Mouse (Mus musculus) monocyte, adult 2 months (primary cell): ENCODE data around the gene Zfyve27.

Experiments used
- DNase-seq, 2 experiments: peaks; one replicate each; pipeline ENCODE4 v3.0.0; 2022; ENCODE audit warnings: low spot score in 2 of 2, low read depth in 1 of 2

Zfyve27 gene

DNA sequence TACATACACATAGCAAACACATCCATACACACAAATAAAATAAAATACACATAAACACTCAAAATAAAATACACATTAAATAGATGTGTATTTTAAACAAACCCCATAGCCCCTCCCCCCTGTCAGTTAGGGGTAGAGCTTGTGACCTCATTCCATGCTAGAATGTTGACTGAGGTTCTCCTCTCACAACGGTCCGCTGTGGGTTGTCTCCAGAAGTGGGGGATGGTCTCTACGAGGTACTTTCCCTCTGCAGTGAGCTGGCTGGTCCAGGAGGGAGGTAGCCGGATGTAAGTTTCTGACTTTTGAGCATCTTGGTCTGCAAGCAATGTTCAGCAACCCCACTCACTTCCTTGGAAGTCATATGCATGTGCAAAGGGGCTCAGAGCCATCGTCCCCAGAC, at the start of gene Zfyve27:
Gene Zfyve27, plus strand, starts transcription at position 188 of the 400 bp plus-strand sequence.
- no peak for DNase-seq

- no peak for DNase-seq
Measured at GRCm38 (mm10) chr19:42115783-42116335, 47.9 kb upstream of the Zfyve27 start.

- DNase-seq = no peak
Measured at GRCm38 (mm10) chr19:42118142-42118541, 45.6 kb upstream of the Zfyve27 start.

DNA sequence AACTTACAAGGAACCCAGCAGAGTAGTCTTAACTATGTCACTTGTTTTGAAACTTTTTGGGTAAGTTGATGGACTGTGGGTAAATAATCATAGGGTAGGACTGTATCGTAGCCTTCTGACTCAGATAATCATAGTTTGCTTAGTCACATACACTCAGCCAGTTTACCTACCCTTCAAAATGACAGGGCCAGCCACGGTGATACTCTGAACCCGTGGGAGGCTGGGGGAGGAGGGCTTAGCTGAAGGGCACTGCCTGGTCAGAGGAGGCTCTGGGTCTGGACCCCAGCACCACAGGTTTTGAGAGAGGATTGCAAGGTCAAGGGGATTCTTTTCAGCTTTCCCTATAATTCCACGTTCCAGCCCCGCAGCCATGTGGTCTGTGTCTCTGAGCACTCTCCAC, 45.2 kb upstream of the Zfyve27 start:
- DNase-seq = no peak

DNA sequence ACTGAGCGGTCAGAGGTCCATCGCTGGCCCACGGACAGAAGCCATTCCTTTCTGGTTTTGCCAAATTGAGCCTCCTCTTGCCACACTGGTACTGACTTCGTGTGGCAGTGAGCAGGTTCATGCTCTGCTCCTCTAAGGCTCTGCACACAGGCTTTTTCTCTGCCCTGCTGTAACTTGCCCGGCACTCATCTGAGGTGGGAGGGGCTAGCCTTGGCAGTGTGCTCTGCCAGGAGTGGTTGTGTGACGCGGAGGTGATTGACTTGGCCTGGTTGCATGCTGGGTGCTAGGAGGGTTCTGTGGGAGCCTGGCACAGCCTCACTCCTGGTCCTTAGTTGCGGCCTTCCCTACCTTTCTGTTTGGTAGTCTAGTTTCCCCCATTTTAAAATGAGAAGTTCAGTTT, 43.3 kb upstream of the Zfyve27 start:
- DNase-seq = no peak

DNA sequence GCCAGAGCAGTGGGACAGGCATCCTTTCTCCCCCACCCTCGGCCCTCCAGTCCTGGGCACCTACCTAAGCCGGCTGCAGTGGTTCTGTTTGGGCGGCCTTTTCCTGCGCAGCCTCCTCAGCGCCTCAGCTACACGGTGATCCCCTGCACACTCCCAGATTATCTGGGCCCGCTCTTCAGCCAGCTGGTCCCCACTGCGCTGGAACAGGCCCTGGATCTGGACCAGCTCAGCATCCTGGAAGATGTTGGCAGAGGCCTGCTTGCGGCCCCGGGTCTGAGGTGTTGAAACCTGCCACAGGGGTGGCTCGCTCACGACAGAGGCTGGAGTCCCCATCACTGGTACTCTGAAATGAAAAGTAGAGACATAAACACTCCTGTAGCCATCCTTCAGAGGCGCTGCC, 39.1 kb upstream of the Zfyve27 start:
- DNase-seq = no peak

GRCm38 (mm10) chr19:42125501-42126218, 38.1 kb upstream of the Zfyve27 start:
- DNase-seq = no peak

GRCm38 (mm10) chr19:42126219-42126605, 37.5 kb upstream of the Zfyve27 start:
- no peak for DNase-seq

GRCm38 (mm10) chr19:42127024-42127423, 36.7 kb upstream of the Zfyve27 start:
- DNase-seq = no peak

GRCm38 (mm10) chr19:42128052-42128740, 35.6 kb upstream of the Zfyve27 start:
- no peak for DNase-seq

GRCm38 (mm10) chr19:42128787-42129508, 34.8 kb upstream of the Zfyve27 start, which contains the start of gene Avpi1:
TSS of gene Avpi1 (minus strand) at chr19:42129059.
- peak; percentile 84 to 93 for DNase-seq

DNA sequence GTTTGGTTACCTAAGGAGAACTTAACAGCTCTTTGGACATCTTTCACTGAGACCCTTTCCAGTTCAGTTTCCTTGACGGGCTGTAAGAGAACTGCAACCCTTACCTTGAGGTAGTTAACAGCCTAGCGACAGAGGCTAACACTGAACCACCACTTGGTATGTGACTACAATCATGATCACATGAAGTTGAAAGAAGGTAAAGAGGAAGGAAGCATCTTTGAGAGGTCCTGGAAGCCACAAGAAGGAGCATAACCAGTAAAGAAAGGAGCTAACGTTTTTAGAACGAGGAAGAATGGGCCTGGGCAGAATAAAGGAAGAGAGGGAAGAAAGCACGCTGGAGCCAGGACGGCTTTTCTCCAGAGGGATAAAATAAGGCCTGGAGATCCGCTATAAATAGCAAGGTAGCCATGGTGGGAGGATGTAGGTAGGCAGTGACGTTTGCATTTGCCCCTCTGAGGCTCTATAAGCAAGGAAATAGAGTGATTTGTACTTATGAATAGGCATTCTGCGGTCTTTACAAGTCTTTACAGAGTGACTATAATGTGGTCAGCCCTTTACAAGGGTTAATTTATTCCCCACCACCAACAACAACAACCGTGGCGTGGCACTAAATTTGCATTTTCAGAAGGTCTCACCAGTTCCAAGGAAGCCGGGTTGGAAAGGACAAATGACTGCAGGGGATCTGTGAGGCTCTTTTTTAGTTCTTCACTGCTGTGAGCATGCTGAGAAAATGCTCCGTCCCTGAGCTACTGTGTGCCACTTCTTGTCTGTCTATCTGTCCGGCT, 34.0 kb upstream of the Zfyve27 start:
- no peak for DNase-seq

DNA sequence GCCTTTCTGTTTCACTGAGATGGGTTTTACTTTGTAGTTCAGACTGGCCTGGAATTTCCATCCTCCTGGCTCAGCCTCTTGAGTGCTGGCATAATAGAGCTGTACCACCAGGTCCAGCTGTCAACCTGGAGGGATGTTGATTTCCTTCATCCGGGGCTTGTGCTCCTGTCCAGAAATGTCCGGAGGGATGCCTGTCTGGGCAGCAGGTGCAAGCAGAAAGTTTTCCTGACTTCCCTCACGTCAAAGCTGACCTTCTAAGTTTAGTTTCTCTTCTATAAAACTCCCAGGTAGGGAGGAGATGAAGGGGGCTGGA, 33.5 kb upstream of the Zfyve27 start:
- DNase-seq = no peak

GRCm38 (mm10) chr19:42131101-42131500, 32.6 kb upstream of the Zfyve27 start:
- DNase-seq = peak in 1 of 2 experiments; percentile 47

DNA sequence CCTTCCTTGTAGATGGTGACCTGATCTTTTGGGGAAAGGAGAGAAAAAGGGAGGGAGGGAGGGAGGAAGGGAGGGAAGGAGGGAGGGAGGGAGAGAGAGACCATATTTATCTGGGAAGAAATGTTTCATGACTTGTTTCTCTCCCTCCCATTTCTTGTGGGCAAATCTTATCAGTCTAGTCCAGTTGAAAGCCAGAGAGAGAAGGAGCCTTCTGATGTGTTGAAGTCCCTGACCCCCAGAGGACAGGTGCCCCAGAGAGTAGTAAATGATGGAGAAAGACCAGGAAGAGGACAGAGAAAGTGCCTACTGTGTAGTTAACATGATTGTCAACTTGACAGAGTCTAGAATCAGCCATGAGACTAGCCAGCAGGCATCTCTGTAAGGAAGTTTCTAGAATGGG, 28.7 kb upstream of the Zfyve27 start:
- DNase-seq = no peak

DNA sequence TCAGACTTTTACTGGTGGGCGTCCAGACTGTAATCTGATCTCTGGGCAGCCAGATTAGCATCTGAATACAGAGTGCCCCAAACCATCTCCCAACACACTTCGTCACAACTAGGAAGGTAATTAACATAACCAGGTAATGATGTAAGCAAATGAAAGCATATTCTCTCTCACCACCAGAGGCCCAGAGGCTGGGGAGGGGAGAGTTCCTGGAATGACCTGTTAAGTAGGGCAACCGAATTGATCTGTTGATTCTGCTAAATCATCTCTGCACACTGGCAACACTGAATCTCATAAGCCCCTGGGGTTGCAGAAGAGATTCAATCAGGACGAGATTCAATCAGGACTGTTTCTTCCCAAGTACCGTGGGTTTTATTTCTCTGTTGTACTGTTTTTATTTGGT, 27.6 kb upstream of the Zfyve27 start:
- no peak for DNase-seq

DNA sequence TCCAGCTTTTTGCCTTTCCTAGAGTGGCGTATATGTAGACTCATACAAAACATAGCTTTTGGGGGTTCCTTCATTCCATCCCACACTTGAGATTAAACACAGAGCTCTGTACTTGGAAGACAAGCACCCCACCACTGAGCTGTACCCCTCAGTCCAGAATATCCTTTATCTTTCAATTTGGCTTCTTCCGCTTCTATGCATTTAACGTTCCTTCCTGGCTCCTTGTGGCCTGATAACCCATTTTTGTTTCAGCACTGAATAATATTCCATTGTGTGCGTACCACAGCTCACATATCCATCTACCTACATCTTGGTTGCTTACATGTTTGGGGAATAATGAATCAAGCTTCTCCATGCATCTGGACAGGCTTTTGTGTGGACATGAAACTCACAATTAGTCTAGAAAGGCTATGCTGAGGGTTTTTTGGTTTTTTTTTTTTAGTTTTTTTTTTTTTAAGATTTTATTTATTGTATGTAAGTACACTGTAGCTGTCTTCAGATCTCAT, 26.5 kb upstream of the Zfyve27 start:
- DNase-seq = no peak

- DNase-seq = no peak
Measured at GRCm38 (mm10) chr19:42138517-42139285, 25.1 kb upstream of the Zfyve27 start.

GRCm38 (mm10) chr19:42139724-42140517, 23.8 kb upstream of the Zfyve27 start:
- DNase-seq = no peak
